Mouse (Mus musculus): Measurements from ENCODE around the gene Pef1.

Gene Pef1

GRCm38 (mm10) chr4:130102111-130102651 is at the start of gene Pef1:
Pef1 (plus strand) TSS chr4:130102558.
- no peak for DNase-seq (ENCODE audit: low spot score)

GRCm38 (mm10) chr4:130053111-130053510 is 49.2 kb upstream of the Pef1 start:
- no peak for DNase-seq (ENCODE audit: low spot score)

GRCm38 (mm10) chr4:130054727-130055126 is 47.6 kb upstream of the Pef1 start:
- no peak for DNase-seq (ENCODE audit: low spot score)

- DNase-seq (ENCODE audit: low spot score): no peak
Measured at GRCm38 (mm10) chr4:130055160-130056010, 47.0 kb upstream of the Pef1 start.

GRCm38 (mm10) chr4:130056011-130056322 is 46.4 kb upstream of the Pef1 start:
- no peak for DNase-seq (ENCODE audit: low spot score)

- DNase-seq (ENCODE audit: low spot score): no peak
Measured at GRCm38 (mm10) chr4:130056471-130056870, 45.9 kb upstream of the Pef1 start.

- no peak for DNase-seq (ENCODE audit: low spot score)
Measured at GRCm38 (mm10) chr4:130060937-130061336, 41.4 kb upstream of the Pef1 start.

GRCm38 (mm10) chr4:130063191-130063590 is 39.2 kb upstream of the Pef1 start:
- no peak for DNase-seq (ENCODE audit: low spot score)

- DNase-seq (ENCODE audit: low spot score): peak; percentile 41
Measured at GRCm38 (mm10) chr4:130066816-130067215, 35.5 kb upstream of the Pef1 start.

GRCm38 (mm10) chr4:130070523-130070922 is 31.8 kb upstream of the Pef1 start:
- no peak for DNase-seq (ENCODE audit: low spot score)

- no peak for DNase-seq (ENCODE audit: low spot score)
Measured at GRCm38 (mm10) chr4:130071758-130072157, 30.6 kb upstream of the Pef1 start.

GRCm38 (mm10) chr4:130073367-130073766 is 29.0 kb upstream of the Pef1 start:
- DNase-seq (ENCODE audit: low spot score): no peak

- no peak for DNase-seq (ENCODE audit: low spot score)
Measured at GRCm38 (mm10) chr4:130074761-130075515, 27.4 kb upstream of the Pef1 start.

- DNase-seq (ENCODE audit: low spot score): no peak
Measured at GRCm38 (mm10) chr4:130076856-130077255, 25.5 kb upstream of the Pef1 start.

- DNase-seq (ENCODE audit: low spot score): no peak
Measured at GRCm38 (mm10) chr4:130078816-130079485, 23.4 kb upstream of the Pef1 start.

GRCm38 (mm10) chr4:130079521-130079920 is 22.8 kb upstream of the Pef1 start:
- DNase-seq (ENCODE audit: low spot score): no peak

- peak; percentile 73 for DNase-seq (ENCODE audit: low spot score)
Measured at GRCm38 (mm10) chr4:130081345-130082190, 20.8 kb upstream of the Pef1 start.

GRCm38 (mm10) chr4:130082211-130082610 is 20.1 kb upstream of the Pef1 start:
- DNase-seq (ENCODE audit: low spot score): no peak

- no peak for DNase-seq (ENCODE audit: low spot score)
Measured at GRCm38 (mm10) chr4:130084331-130084945, 17.9 kb upstream of the Pef1 start.

- DNase-seq (ENCODE audit: low spot score): no peak
Measured at GRCm38 (mm10) chr4:130085246-130085820, 17.0 kb upstream of the Pef1 start.

- peak; percentile 90 for DNase-seq (ENCODE audit: low spot score)
Measured at GRCm38 (mm10) chr4:130087293-130087692, 15.1 kb upstream of the Pef1 start.
